Mouse (Mus musculus) heart, embryonic 11.5 days (tissue): ENCODE results near the gene Ppm1e. TPM values are rescaled to one million over a fixed set of nuclear protein-coding genes. Genes with fewer than 3 reads are reported as not detected.

Experiments
- ATAC-seq: fragments of 200-750 bp; cut with Nextera tagmentation; replicated peaks from 2 replicates; pipeline ENCODE4 v1.8.0; 2017; ENCODE audit warnings: moderate library complexity; ENCODE audit not compliant: insufficient number of reproducible peaks, low FRiP score, low TSS enrichment
- H3K27ac ChIP-seq: fragments of 300-500 bp; sonication (generic); 2 replicates; pipeline ENCODE4 v1.5.1; 2014; ENCODE audit warnings: mild to moderate bottlenecking, low read depth, low read length
- H3K27me3 ChIP-seq: fragments of 300-500 bp; sonication (generic); 2 replicates; pipeline ENCODE4 v1.6.1; 2014; ENCODE audit warnings: mild to moderate bottlenecking, low read length, mixed read lengths; ENCODE audit not compliant: control insufficient read depth, insufficient read depth
- H3K36me3 ChIP-seq: fragments of 300-500 bp; sonication (generic); 2 replicates; pipeline ENCODE4 v1.6.1; 2014; ENCODE audit warnings: mild to moderate bottlenecking, low read length, moderate library complexity, mixed read lengths; ENCODE audit not compliant: control insufficient read depth, insufficient read depth
- H3K4me1 ChIP-seq: fragments of 300-500 bp; sonication (generic); 2 replicates; pipeline ENCODE4 v1.6.1; 2014; ENCODE audit warnings: low read length; ENCODE audit not compliant: control insufficient read depth, insufficient read depth
- H3K4me2 ChIP-seq: fragments of 300-500 bp; sonication (generic); 2 replicates; pipeline ENCODE4 v1.6.1; 2014; ENCODE audit warnings: mild to moderate bottlenecking, moderate library complexity
- H3K4me3 ChIP-seq: fragments of 300-500 bp; sonication (generic); 2 replicates; pipeline ENCODE4 v1.5.1; 2014; ENCODE audit warnings: low read depth, low read length
- H3K9ac ChIP-seq: fragments of 300-500 bp; sonication (generic); 2 replicates; pipeline ENCODE4 v1.6.1; 2014; ENCODE audit warnings: mild to moderate bottlenecking, low read depth, low read length, moderate library complexity
- H3K9me3 ChIP-seq: fragments of 300-500 bp; sonication (generic); replicated peaks from 2 replicates; pipeline ENCODE4 v1.6.1; 2016; ENCODE audit warnings: low read length; ENCODE audit not compliant: control insufficient read depth
- WGBS: fragments of 180-500 bp; shearing (Covaris S2); extraction: QIAGEN DNeasy Blood & Tissue Kit; methylation state at CpG from one replicate; pipeline ENCODE4 v1.1.7; 2014; ENCODE audit not compliant: insufficient replicate concordance; 5-methylcytosine and 5-hydroxymethylcytosine counted together
- polyA plus RNA-seq: library from polyadenylated mRNA; unstranded; fragments of >200 nt; fragmentation: Nextera tagmentation; extraction: Ambion mirVana; gene quantifications from 2 replicates; pipeline ENCODE4 v1.2.1, GENCODE M21; 2014

Gene Ppm1e
- polyA plus RNA-seq, 1 experiment from 2014 or later: 3.8 TPM

DNA sequence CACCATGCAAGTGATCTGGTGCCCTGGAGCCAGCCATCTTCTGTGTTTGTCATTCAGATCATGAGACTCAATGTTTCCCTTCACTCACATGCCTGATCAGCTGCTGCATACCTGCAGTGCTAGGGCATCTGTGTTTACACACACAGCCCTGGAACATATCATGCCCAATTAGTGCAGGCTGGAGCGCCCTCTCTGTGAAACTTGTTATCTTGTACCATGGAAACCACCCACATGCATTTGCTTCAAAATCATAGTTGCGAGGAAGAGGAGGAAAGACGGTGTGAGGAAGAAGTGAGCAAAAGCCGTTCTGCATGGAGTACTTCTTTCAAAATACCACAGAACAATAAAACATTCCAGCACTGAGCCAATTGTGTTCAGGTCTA lies 118.0 kb downstream of the Ppm1e start:
- H3K4me3 ChIP-seq: no peak overlapping the region
- no peaks in the 10 kb centered on the region for H3K9me3 ChIP-seq
- 82% methylated on average over 4 of the region's 4 CpGs for WGBS
- no peak overlapping the region for H3K27ac ChIP-seq
- H3K4me1 ChIP-seq: peaks cover 6% of the 10 kb centered on the region
- no peaks in the 10 kb centered on the region for H3K36me3 ChIP-seq
- ATAC-seq: no peak
- no peak overlapping the region for H3K4me2 ChIP-seq
- H3K27me3 ChIP-seq: no peaks in the 10 kb centered on the region
- H3K9ac ChIP-seq: no peak overlapping the region

GRCm38 (mm10) chr11:87240141-87240832 lies 118.5 kb downstream of the Ppm1e start:
- peaks cover 6% of the 10 kb centered on the region for H3K4me1 ChIP-seq
- no peak overlapping the region for H3K4me3 ChIP-seq
- no peaks in the 10 kb centered on the region for H3K27me3 ChIP-seq
- 76% methylated on average over 15 of the region's 15 CpGs for WGBS
- H3K9me3 ChIP-seq: no peaks in the 10 kb centered on the region
- no peak overlapping the region; the same call in 1 of the 2 replicates for H3K27ac ChIP-seq
- no peak overlapping the region for H3K4me2 ChIP-seq
- no peak overlapping the region for H3K9ac ChIP-seq
- no peak for ATAC-seq
- no peaks in the 10 kb centered on the region for H3K36me3 ChIP-seq

GRCm38 (mm10) chr11:87238891-87239530 lies 119.8 kb downstream of the Ppm1e start:
- no peak for ATAC-seq
- H3K36me3 ChIP-seq: no peaks in the 10 kb centered on the region
- H3K4me1 ChIP-seq: peaks cover 10% of the 10 kb centered on the region
- H3K9ac ChIP-seq: no peak overlapping the region
- H3K27ac ChIP-seq: peak overlapping the region; percentile 68
- no peaks in the 10 kb centered on the region for H3K27me3 ChIP-seq
- no peaks in the 10 kb centered on the region for H3K9me3 ChIP-seq
- H3K4me3 ChIP-seq: no peak overlapping the region
- WGBS: 79% methylated on average over 7 of the region's 7 CpGs
- H3K4me2 ChIP-seq: no peak overlapping the region

GRCm38 (mm10) chr11:87235486-87235872 lies 123.3 kb downstream of the Ppm1e start:
- no peak for ATAC-seq
- H3K27ac ChIP-seq: 0 out of 2 replicates have a peak overlapping the region, but pooled peaks have one; percentile 11
- H3K9ac ChIP-seq: no peak overlapping the region

GRCm38 (mm10) chr11:87234743-87235485 lies 123.9 kb downstream of the Ppm1e start:
- Histone ChIP-seq H3K9ac (no peak overlapping the region), H3K27ac (0 out of 2 replicates have a peak overlapping the region, but pooled peaks have one; percentile 11), H3K4me3 (no peak overlapping the region)

More at GRCm38 (mm10) chr11:87235486-87235872, 123.3 kb downstream of the Ppm1e start:
- H3K9me3 ChIP-seq: no peaks in the 10 kb centered on the region
- H3K4me1 ChIP-seq: peaks cover 10% of the 10 kb centered on the region
- WGBS: 32% methylated on average over 5 of the region's 5 CpGs
- H3K4me3 ChIP-seq: no peak overlapping the region
- no peaks in the 10 kb centered on the region for H3K36me3 ChIP-seq
- no peaks in the 10 kb centered on the region for H3K27me3 ChIP-seq
- peak overlapping the region; percentile 19 for H3K4me2 ChIP-seq

GRCm38 (mm10) chr11:87233377-87233776 lies 125.4 kb downstream of the Ppm1e start:
- no peak for ATAC-seq
- Histone ChIP-seq H3K27ac (no peak overlapping the region), H3K36me3 (no peaks in the 10 kb centered on the region), H3K4me3 (no peak overlapping the region), H3K4me2 (no peak overlapping the region), H3K4me1 (0 out of 2 replicates have a peak, but pooled peaks cover 6% of the 10 kb centered on the region), H3K9ac (no peak overlapping the region), H3K27me3 (no peaks in the 10 kb centered on the region), H3K9me3 (no peaks in the 10 kb centered on the region)
- 87% methylated on average over 5 of the region's 5 CpGs for WGBS

More at GRCm38 (mm10) chr11:87234743-87235485, 123.9 kb downstream of the Ppm1e start:
- Histone ChIP-seq H3K36me3 (no peaks in the 10 kb centered on the region), H3K4me2 (peak overlapping the region; percentile 19), H3K9me3 (no peaks in the 10 kb centered on the region), H3K27me3 (no peaks in the 10 kb centered on the region), H3K4me1 (peaks cover 6% of the 10 kb centered on the region; the same call in 1 of the 2 replicates)
- ATAC-seq: no peak
- WGBS: 75% methylated on average over 12 of the region's 12 CpGs

- no peaks in the 10 kb centered on the region for H3K27me3 ChIP-seq
- no peaks in the 10 kb centered on the region for H3K36me3 ChIP-seq
- no peak overlapping the region for H3K4me3 ChIP-seq
- no peak for ATAC-seq
- H3K4me2 ChIP-seq: no peak overlapping the region
- no peak overlapping the region for H3K9ac ChIP-seq
- no peaks in the 10 kb centered on the region for H3K4me1 ChIP-seq
- WGBS: 66% methylated on average over 5 of the region's 5 CpGs
- no peak overlapping the region for H3K27ac ChIP-seq
- no peaks in the 10 kb centered on the region for H3K9me3 ChIP-seq
Observed at GRCm38 (mm10) chr11:87227056-87227455, 131.8 kb downstream of the Ppm1e start.

GRCm38 (mm10) chr11:87222686-87223085 lies 136.1 kb downstream of the Ppm1e start:
- H3K4me3 ChIP-seq: no peak overlapping the region
- WGBS: 87% methylated on average over 3 of the region's 3 CpGs

More at GRCm38 (mm10) chr11:87222686-87223085, 136.1 kb downstream of the Ppm1e start:
- Histone ChIP-seq H3K27me3 (no peaks in the 10 kb centered on the region), H3K4me2 (no peak overlapping the region), H3K9me3 (no peaks in the 10 kb centered on the region), H3K36me3 (no peaks in the 10 kb centered on the region), H3K4me1 (no peaks in the 10 kb centered on the region), H3K27ac (no peak overlapping the region), H3K9ac (no peak overlapping the region)
- no peak for ATAC-seq
